Comparison of ENCODE assay signal across 11 mouse cellular contexts in the genomic region with DNA sequence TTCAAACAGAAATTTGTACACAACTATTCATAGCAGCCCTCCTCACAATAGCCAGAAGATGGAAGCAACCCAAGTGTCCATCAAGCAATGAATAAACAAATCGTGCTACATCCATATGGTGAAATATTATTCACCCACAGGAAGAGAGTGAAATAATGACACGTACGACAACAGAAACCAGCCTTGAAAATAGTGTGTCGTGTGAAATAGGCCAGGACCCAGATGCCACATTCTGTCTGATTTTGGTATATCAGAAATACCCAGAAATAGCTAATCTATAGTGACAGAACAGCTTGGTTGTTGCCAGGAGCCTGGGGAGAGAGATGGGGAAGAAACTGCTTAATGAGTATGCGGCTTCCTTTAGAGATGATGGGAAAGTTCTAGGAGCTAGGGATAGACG. TPM values are rescaled to one million over a fixed set of nuclear protein-coding genes. Genes with fewer than 3 reads are reported as not detected.
DNase-seq lines count a peak whose midpoint lies in the region; ATAC-seq and TF ChIP-seq lines count a peak whose summit lies in the region.
"Had no signal": no experiment of that assay in that cellular context is flagged by ENCODE, and none has a peak within 500 bp of the region (broad histone marks: within the 10 kb centered on the region; RNA-seq: fewer than 3 reads in every experiment).

No protein-coding gene starts in this region.

- H3K4me2 ChIP-seq in heart, embryonic 16.5 days (ENCODE audit: low read depth, low read length): no peak overlapping the region
- no peak overlapping the region for H3K4me2 ChIP-seq in stomach, embryonic 14.5 days (replicated peaks; ENCODE audit: low read depth, low read length)
- no peak overlapping the region for H3K4me2 ChIP-seq in stomach, postnatal 0 days (replicated peaks; ENCODE audit: low read depth)
- no peak overlapping the region for H3K4me2 ChIP-seq in hindbrain, embryonic 12.5 days (replicated peaks)
- no peak overlapping the region for H3K4me2 ChIP-seq in liver, embryonic 11.5 days
- H3K4me2 ChIP-seq: liver, embryonic 13.5 days had no signal

- TF ChIP-seq EP300 in stomach, postnatal 0 days (optimal IDR thresholded peaks at IDR 0.05): no peak

- peak overlapping the region; percentile 74 for H3K27ac ChIP-seq in heart, embryonic 16.5 days (ENCODE audit: low read length)
- peak overlapping the region; percentile 84; the same call in 1 of the 2 replicates for H3K27ac ChIP-seq in stomach, embryonic 14.5 days (ENCODE audit: low read length)
- no peak overlapping the region; the same call in 1 of the 2 replicates for H3K27ac ChIP-seq in stomach, postnatal 0 days (replicated peaks)
- peak overlapping the region; percentile 78 for H3K27ac ChIP-seq in hindbrain, embryonic 12.5 days
- H3K27ac ChIP-seq in liver, embryonic 11.5 days (ENCODE audit: low read depth, low read length): no peak overlapping the region
- H3K27ac ChIP-seq: liver, embryonic 13.5 days had no signal

- H3K9ac ChIP-seq in heart, embryonic 16.5 days (ENCODE audit: low read length): no peak overlapping the region
- H3K9ac ChIP-seq in stomach, embryonic 14.5 days (replicated peaks; ENCODE audit: low read depth, low read length): no peak overlapping the region
- H3K9ac ChIP-seq in stomach, postnatal 0 days (ENCODE audit: low read length): no peak overlapping the region
- no peak overlapping the region for H3K9ac ChIP-seq in hindbrain, embryonic 12.5 days
- no peak overlapping the region for H3K9ac ChIP-seq in liver, embryonic 11.5 days (ENCODE audit: low read depth, low read length)
- H3K9ac ChIP-seq: liver, embryonic 13.5 days had no signal

- ATAC-seq in heart, embryonic 16.5 days (replicated peaks; ENCODE audit: extremely low read depth, insufficient read depth, low FRiP score): no peak
- no peak for ATAC-seq in stomach, embryonic 14.5 days (ENCODE audit: insufficient number of reproducible peaks, insufficient read depth, low FRiP score, low read depth)
- ATAC-seq in stomach, postnatal 0 days (ENCODE audit: low FRiP score, low TSS enrichment): no peak
- no peak for ATAC-seq in hindbrain, embryonic 12.5 days (ENCODE audit: low FRiP score)
- no peak for ATAC-seq in erythroblast, adult 5-6 weeks (replicated peaks; ENCODE audit: low FRiP score, poor library complexity, severe bottlenecking)
- ATAC-seq in liver, embryonic 11.5 days (replicated peaks; ENCODE audit: low FRiP score): no peak

- no peaks in the 10 kb centered on the region for H3K36me3 ChIP-seq in heart, embryonic 16.5 days (ENCODE audit: control insufficient read depth, insufficient read depth)
- no peaks in the 10 kb centered on the region for H3K36me3 ChIP-seq in stomach, embryonic 14.5 days (ENCODE audit: control insufficient read depth, insufficient read depth, low read length)
- H3K36me3 ChIP-seq in stomach, postnatal 0 days (ENCODE audit: control insufficient read depth, insufficient read depth, low read length): no peaks in the 10 kb centered on the region
- no peaks in the 10 kb centered on the region for H3K36me3 ChIP-seq in hindbrain, embryonic 12.5 days
- no peaks in the 10 kb centered on the region for H3K36me3 ChIP-seq in liver, embryonic 11.5 days (ENCODE audit: control insufficient read depth, insufficient read depth, low read length)
- H3K36me3 ChIP-seq: liver, embryonic 13.5 days had no signal

- no peak for DNase-seq in heart, postnatal 4 days
- no peak for DNase-seq in stomach, postnatal 0 days (ENCODE audit: low spot score)
- no peak for DNase-seq in adrenal gland, postnatal 10 days
- DNase-seq in liver, embryonic 11.5 days (ENCODE audit: low spot score): no peak
- DNase-seq: adrenal gland, postnatal 36 days; kidney, adult 9 months; liver, embryonic 13.5 days had no signal

- H3K4me1 ChIP-seq in heart, embryonic 16.5 days (ENCODE audit: control insufficient read depth, insufficient read depth, low read length): peaks cover 22% of the 10 kb centered on the region
- H3K4me1 ChIP-seq in stomach, embryonic 14.5 days (ENCODE audit: control insufficient read depth, insufficient read depth, low read length): peaks cover 19% of the 10 kb centered on the region
- H3K4me1 ChIP-seq in stomach, postnatal 0 days (replicated peaks; ENCODE audit: control insufficient read depth, insufficient read depth): peaks cover 3% of the 10 kb centered on the region; the same call in 1 of the 2 replicates
- H3K4me1 ChIP-seq in hindbrain, embryonic 12.5 days: peaks cover 21% of the 10 kb centered on the region
- H3K4me1 ChIP-seq in liver, embryonic 11.5 days (replicated peaks; ENCODE audit: control insufficient read depth, insufficient read depth, low read length): no peaks in the 10 kb centered on the region
- H3K4me1 ChIP-seq: liver, embryonic 13.5 days had no signal

- H3K4me3 ChIP-seq in heart, embryonic 16.5 days (ENCODE audit: low read length): no peak overlapping the region
- H3K4me3 ChIP-seq in stomach, embryonic 14.5 days (ENCODE audit: low read depth, low read length): no peak overlapping the region
- H3K4me3 ChIP-seq in stomach, postnatal 0 days (ENCODE audit: low read depth, low read length): no peak overlapping the region
- no peak overlapping the region for H3K4me3 ChIP-seq in hindbrain, embryonic 12.5 days
- no peak overlapping the region for H3K4me3 ChIP-seq in liver, embryonic 11.5 days (ENCODE audit: low read depth, low read length)
- H3K4me3 ChIP-seq: liver, embryonic 13.5 days had no signal

- no peaks in the 10 kb centered on the region for H3K9me3 ChIP-seq in heart, embryonic 16.5 days (replicated peaks; ENCODE audit: control insufficient read depth, low read length)
- no peaks in the 10 kb centered on the region for H3K9me3 ChIP-seq in stomach, embryonic 14.5 days (ENCODE audit: control insufficient read depth, low read depth, low read length)
- H3K9me3 ChIP-seq in stomach, postnatal 0 days (ENCODE audit: control insufficient read depth, low read length): no peaks in the 10 kb centered on the region
- no peaks in the 10 kb centered on the region for H3K9me3 ChIP-seq in hindbrain, embryonic 12.5 days (replicated peaks)
- no peaks in the 10 kb centered on the region for H3K9me3 ChIP-seq in liver, embryonic 11.5 days (ENCODE audit: control insufficient read depth, low read length)
- H3K9me3 ChIP-seq: liver, embryonic 13.5 days had no signal

- TF ChIP-seq CTCF in stomach, postnatal 0 days (IDR thresholded peaks at IDR 0.05; ENCODE audit: low read depth): no peak

- 64% methylated on average over 6 of the region's 6 CpGs for WGBS in heart, embryonic 16.5 days
- WGBS in stomach, embryonic 14.5 days: 69% methylated on average over 6 of the region's 6 CpGs
- WGBS in stomach, postnatal 0 days: 64% methylated on average over 6 of the region's 6 CpGs
- WGBS in hindbrain, embryonic 12.5 days: 79% methylated on average over 6 of the region's 6 CpGs
- WGBS in liver, embryonic 11.5 days: 76% methylated on average over 6 of the region's 6 CpGs

- no peaks in the 10 kb centered on the region for H3K27me3 ChIP-seq in heart, embryonic 16.5 days (ENCODE audit: control insufficient read depth, insufficient read depth, low read length)
- no peaks in the 10 kb centered on the region for H3K27me3 ChIP-seq in stomach, embryonic 14.5 days (ENCODE audit: control insufficient read depth, insufficient read depth, low read length)
- no peaks in the 10 kb centered on the region for H3K27me3 ChIP-seq in stomach, postnatal 0 days (ENCODE audit: control insufficient read depth, insufficient read depth, low read length)
- H3K27me3 ChIP-seq in hindbrain, embryonic 12.5 days: no peaks in the 10 kb centered on the region
- H3K27me3 ChIP-seq in liver, embryonic 11.5 days (replicated peaks; ENCODE audit: control insufficient read depth, insufficient read depth, low read length): no peaks in the 10 kb centered on the region
- H3K27me3 ChIP-seq: liver, embryonic 13.5 days had no signal

RNA-seq across cellular contexts. Expression of gene Boc, which starts 58.3 kb away (rescaled TPM):
- 8.3 and 9.2 TPM in 2 replicates for polyA plus RNA-seq in heart, embryonic 16.5 days (2015; fragmentation: Nextera tagmentation; extraction: Ambion mirVana)
- 1 to 10 TPM; 8.8 to 9.3 TPM for total RNA-seq in heart, postnatal 4 days (2021)
- polyA plus RNA-seq in stomach, embryonic 14.5 days (2014; fragmentation: Nextera tagmentation; extraction: Ambion mirVana): 19.5 and 20.2 TPM in 2 replicates
- polyA plus RNA-seq in stomach, postnatal 0 days (2015; fragmentation: Nextera tagmentation; extraction: Ambion mirVana): 5.9 and 6.1 TPM in 2 replicates
- polyA plus RNA-seq in hindbrain, embryonic 12.5 days (2016; fragmentation: Nextera tagmentation; extraction: Ambion mirVana): 35.5 and 37.5 TPM in 2 replicates
- 10 to 100 TPM; 33.5 to 35.9 TPM for total RNA-seq in adrenal gland, postnatal 10 days (2021)
- not detected in 2 replicates for total RNA-seq in erythroblast, adult 5-6 weeks (2015; ENCODE audit: low replicate concordance)
- total RNA-seq in erythroblast, adult 5-6 weeks (2017; ENCODE audit: low replicate concordance): not detected in 2 replicates
- 3.6 and 4.7 TPM in 2 replicates for polyA plus RNA-seq in liver, embryonic 11.5 days (2014; fragmentation: Nextera tagmentation; extraction: Ambion mirVana)

Comparison
In these comparisons a context has a peak if more than half of its experiments do, and no peak if none do; other contexts are left out.
1. H3K27ac ChIP-seq: peak in heart, embryonic 16.5 days (single experiment), stomach, embryonic 14.5 days (single experiment) and hindbrain, embryonic 12.5 days (single experiment); none in stomach, postnatal 0 days (single experiment) and liver, embryonic 11.5 days (single experiment).